Mouse (Mus musculus) embryonic fibroblast, embryonic 13.5 days (primary cell): ENCODE measurements around the gene Pdcl3.

Source experiments
- CTCF ChIP-seq: IDR thresholded peaks from 2 replicates; pipeline ENCODE4 v1.5.1; 2011; ENCODE audit warnings: mild to moderate bottlenecking, control low read depth, low read length, moderate library complexity, borderline replicate concordance; ENCODE audit not compliant: insufficient read depth
- POLR2A ChIP-seq: IDR thresholded peaks from 2 replicates; pipeline ENCODE4 v1.6.1; 2011; ENCODE audit warnings: low read depth, mild to moderate bottlenecking, control low read depth, low read length, moderate library complexity

DNA sequence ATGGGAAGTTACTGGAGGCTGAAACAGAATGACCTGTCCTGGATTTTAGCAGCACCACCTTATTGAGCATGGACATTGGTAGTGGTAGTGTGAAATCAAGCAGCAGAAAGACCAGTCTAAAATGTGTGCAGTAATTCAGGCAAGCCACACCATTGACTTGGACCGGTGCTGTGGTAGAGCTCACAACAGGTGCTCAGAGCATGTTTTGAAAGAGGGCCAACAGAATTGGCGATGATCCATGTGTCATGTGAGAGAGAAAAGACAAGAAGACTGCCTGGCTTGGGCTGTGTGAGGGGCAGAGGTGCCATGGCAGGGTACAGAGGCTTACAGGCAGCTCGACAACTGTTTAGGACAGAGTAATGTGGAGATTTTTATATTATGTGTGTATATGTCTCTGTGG lies 7.0 kb downstream of the Pdcl3 start:
- TF ChIP-seq CTCF (no peak), POLR2A (no peak)
